Mouse (Mus musculus) brown adipose tissue, adult 24 weeks (tissue): ENCODE measurements around the gene Ninj1. TPM values are rescaled to one million over a fixed set of nuclear protein-coding genes. Genes with fewer than 3 reads are reported as not detected.
A peak's percentile ranks its signal among the peaks of the same experiment; 100 is the strongest.

ENCODE experiments used
- H3K27ac ChIP-seq: fragments of 200-500 bp; replicated peaks from 2 replicates; pipeline ENCODE4 v1.5.1; 2012; ENCODE audit warnings: low read depth, mild to moderate bottlenecking, low read length
- H3K4me1 ChIP-seq: fragments of 200-500 bp; 2 replicates; pipeline ENCODE4 v1.6.1; 2012; ENCODE audit warnings: low read length, mixed read lengths; ENCODE audit not compliant: control insufficient read depth, insufficient read depth, insufficient read length
- H3K4me3 ChIP-seq: fragments of 200-500 bp; 2 replicates; pipeline ENCODE4 v1.5.1; 2012; ENCODE audit warnings: low read depth, mild to moderate bottlenecking, low read length, moderate library complexity; ENCODE audit not compliant: insufficient read depth
- polyA plus RNA-seq: library from polyadenylated mRNA; stranded (reverse); fragments of >200 nt; gene quantifications from 2 replicates; pipeline ENCODE4 v1.2.4, GENCODE M21; 2012; ENCODE audit not compliant: missing spikeins, insufficient read depth, insufficient read length

The Ninj1 gene
- polyA plus RNA-seq, 1 experiment: 90.3 TPM

DNA sequence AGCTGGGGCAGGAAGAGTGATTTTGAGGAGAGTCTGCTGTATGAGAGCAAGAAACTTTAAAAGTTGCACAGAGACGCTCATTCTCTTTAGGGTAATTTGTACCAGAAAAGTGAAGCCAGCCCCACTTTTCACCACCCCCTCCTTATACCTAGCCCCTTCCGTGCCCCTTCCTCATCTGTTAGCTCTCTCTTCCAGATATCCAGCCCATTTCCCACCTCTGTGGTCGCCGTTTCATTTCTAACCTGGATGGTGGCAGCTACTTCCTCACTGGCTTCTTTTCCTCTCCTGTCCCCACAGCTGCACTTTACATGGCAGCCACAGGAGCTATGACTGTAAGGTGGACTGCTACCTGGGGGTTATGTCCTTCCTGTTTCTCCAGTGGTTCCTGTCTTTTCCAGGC, 32.1 kb downstream of the Ninj1 start:
- H3K27ac ChIP-seq: no peak overlapping the region
- H3K4me3 ChIP-seq: no peak overlapping the region

DNA sequence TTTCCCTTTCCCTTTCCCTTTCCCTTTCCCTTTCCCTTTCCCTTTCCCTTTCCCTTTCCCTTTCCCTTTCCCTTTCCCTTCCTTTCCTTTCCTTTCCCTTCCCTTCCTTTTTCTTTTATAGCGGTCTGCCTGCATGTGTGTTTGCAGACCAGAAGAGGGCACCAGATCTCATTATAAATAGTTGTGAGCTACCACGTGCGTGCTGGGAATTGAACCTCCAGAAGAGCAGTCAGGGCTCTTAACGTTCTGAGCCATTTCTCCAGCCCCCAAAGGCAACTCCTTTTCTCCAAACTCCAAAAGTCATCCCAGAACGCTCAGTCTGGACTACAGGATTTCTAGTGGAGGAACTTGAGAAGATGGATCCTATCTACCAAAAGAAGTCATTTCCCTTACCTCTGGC, 33.6 kb downstream of the Ninj1 start:
- no peak overlapping the region for H3K27ac ChIP-seq
- H3K4me1 ChIP-seq: no peaks in the 10 kb centered on the region; the same call in 1 of the 2 replicates
- H3K4me3 ChIP-seq: no peak overlapping the region

More for the DNA sequence above, 32.1 kb downstream of the Ninj1 start:
- peaks cover 5% of the 10 kb centered on the region for H3K4me1 ChIP-seq

DNA sequence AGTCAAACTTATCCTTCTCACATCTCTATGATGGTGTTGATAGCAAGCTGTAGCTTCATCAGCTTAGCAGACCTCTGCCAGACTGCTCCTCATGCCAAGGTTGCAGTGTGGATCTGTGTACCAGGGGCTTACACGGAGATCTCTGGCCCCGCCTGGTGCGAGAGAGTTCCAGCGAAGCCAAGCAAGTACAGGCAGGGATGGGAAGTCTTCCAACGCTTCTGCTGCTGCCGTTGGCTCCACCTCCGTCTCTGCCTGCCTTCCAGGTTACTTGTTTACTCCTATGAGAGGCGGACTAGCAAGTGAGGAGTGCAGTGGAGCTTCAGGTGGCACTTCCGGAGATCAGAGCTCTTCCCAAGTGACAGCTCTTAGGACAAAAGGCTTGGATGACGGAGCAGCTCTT, 37.0 kb downstream of the Ninj1 start:
- H3K4me1 ChIP-seq: no peaks in the 10 kb centered on the region
- H3K4me3 ChIP-seq: no peak overlapping the region
- no peak overlapping the region for H3K27ac ChIP-seq

DNA sequence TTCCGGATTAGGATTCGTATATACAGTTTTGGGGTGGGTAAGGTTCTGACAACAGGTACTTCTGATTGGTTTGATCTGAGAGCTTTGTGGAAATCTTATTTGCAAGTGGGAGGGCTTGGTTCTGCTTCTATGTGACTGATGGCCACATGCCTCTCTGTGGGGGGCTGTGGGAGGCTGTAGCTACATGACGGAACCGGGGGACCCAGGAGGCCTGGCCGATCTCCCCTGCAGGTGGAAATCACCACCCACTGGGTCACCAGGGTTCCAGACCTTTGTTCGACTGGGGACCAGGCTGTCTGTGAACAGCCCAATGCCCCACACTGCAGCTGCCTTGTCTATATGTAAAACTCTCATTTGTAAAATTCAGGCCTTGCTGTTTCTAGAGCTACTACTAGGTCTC, 37.4 kb downstream of the Ninj1 start:
- H3K4me3 ChIP-seq: no peak overlapping the region
- H3K27ac ChIP-seq: no peak overlapping the region
- H3K4me1 ChIP-seq: no peaks in the 10 kb centered on the region

DNA sequence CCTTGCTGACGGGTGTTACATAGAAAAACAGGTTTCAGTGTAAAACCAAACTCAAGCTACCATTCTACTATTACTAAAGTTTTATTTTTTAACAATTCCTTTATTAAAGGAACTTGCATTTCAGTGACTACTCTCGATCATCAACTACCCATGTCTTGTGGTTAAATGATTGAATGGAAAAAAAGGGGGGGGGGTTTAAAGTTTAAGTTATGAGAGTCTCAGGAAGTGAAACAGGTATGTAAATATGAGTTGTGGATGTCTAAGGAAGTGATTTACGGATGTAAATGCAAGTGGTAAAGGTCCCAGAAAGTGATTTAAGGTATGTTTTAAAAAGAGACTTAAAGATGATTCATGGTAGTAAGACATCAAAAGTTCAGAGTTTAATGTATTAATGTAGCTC, 37.9 kb downstream of the Ninj1 start:
- H3K4me1 ChIP-seq: no peaks in the 10 kb centered on the region
- H3K4me3 ChIP-seq: no peak overlapping the region
- no peak overlapping the region for H3K27ac ChIP-seq

DNA sequence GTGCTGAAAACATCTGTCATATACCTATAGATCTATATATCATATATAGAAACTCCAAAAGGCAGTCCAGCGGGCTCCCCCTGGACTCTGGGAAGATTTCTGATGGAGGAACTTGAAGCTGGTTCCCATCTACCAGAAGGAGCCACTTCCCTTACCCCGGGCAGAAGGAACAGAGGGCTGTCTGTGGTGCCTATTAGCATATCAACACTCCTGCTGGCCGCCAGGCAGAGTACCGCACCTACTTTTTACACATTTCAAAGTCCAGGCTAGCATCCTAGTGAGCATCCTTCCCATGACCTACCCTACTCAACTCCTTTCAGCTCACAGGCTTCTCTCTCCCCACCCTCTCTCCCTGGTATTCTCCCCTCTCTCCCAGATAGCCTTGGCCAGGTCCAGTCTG, 38.3 kb downstream of the Ninj1 start:
- no peaks in the 10 kb centered on the region for H3K4me1 ChIP-seq
- no peak overlapping the region for H3K4me3 ChIP-seq
- no peak overlapping the region for H3K27ac ChIP-seq

GRCm38 (mm10) chr13:49233792-49234572, 46.7 kb downstream of the Ninj1 start:
- H3K27ac ChIP-seq: no peak overlapping the region
- H3K4me1 ChIP-seq: no peaks in the 10 kb centered on the region
- no peak overlapping the region for H3K4me3 ChIP-seq

GRCm38 (mm10) chr13:49234711-49235110, 47.4 kb downstream of the Ninj1 start:
- H3K27ac ChIP-seq: no peak overlapping the region
- H3K4me3 ChIP-seq: no peak overlapping the region
- no peaks in the 10 kb centered on the region for H3K4me1 ChIP-seq

GRCm38 (mm10) chr13:49237617-49238016, 50.3 kb downstream of the Ninj1 start:
- Histone ChIP-seq H3K27ac (no peak overlapping the region), H3K4me3 (no peak overlapping the region), H3K4me1 (no peaks in the 10 kb centered on the region)

DNA sequence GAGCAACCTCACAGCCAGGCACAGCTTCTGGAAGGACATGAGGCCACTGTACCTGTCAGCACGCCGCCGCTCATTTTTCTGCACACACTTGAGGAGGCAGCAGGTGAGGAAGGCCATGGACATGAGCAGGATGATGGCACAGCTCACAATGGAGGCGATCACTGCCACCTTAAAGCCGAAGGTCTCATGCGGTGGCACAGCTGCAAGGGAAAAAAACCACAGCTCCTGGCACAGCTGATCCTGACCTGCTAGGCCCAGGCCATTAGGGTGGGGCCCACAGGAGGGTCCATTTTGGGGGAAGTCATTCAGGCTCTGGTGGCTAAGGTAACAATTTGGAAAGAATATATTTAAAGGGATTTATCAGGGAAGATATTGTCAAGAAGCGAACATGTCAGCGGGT, 51.5 kb downstream of the Ninj1 start:
- Histone ChIP-seq H3K27ac (no peak overlapping the region), H3K4me1 (no peaks in the 10 kb centered on the region), H3K4me3 (no peak overlapping the region)

DNA sequence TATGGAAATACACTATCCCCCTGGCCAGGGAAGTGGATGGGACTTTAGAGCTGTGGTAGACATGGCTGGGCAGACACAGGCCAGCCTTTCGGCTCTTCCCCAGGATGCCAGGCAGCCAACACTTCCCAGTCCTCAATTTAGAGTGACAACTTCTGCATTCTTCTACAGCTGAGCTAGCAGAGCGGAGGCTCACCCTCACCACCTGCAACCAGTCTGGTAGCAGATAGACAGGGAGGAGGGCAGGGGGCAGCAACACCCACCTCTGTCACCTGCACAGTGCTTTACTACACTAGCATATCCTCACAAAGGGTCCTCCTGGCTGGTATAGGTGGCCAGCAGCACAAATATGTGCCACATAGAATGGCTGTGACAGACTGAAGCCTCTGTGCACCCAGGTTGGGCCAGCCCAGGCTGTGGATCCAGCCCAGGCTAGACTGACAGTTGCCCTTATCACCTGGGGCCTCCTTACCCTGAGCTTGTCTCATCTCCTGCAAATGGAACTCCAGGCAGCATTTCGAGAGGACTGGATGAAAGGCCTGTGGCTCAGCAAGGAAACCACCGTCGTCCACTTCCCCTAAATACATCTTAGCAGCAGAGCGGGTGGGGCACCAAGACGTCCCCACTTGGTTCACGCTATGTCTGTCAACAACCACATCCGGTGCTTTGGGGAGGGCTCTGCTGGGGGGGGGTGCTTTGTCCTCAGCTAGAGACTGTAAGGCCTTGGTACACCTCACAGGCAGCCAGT, 55.2 kb downstream of the Ninj1 start:
- Histone ChIP-seq H3K27ac (peak overlapping the region; percentile 80), H3K4me3 (0 out of 2 replicates have a peak overlapping the region, but pooled peaks have one; percentile 5), H3K4me1 (no peaks in the 10 kb centered on the region)

DNA sequence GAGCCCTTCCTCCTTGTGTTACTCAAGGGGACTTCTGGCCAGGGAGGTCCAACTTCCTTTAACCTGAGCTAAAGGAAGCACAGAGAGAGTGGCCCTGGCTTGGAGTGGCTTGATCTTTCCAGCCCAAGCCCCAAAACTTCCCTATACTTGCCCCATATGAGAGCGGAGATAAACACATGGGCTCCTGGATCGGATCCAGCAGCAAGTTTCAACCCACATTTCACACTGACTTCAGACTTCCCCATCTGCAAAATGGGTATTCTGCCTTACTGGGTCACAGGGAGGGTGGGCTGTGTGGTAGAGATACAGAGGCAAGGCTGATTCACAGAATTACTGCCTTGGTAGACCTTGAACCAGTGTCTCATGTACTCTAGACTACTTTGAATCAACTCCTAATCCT, 56.2 kb downstream of the Ninj1 start:
- Histone ChIP-seq H3K4me3 (no peak overlapping the region), H3K4me1 (peaks cover 4% of the 10 kb centered on the region; the same call in 1 of the 2 replicates), H3K27ac (0 out of 2 replicates have a peak overlapping the region, but pooled peaks have one; percentile 28)

DNA sequence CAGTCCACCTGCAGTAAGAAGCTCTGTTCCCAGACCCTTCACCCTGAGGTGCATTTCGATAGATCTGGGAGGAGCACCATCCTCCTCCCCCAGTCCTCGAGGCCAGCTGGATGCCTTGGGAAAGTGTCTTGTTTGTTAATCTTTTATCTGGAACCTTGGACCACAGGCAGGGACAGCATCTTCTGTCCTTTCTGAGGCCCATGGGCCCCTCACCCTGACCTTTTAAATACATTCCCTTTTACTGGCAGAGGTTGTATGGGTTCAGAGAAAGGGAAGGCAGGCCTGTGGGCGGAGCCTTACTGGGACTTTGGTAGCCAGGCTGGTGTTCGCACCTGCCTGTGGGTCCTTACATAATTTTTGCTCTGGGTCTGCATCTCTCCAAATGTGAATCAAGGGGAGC, 58.0 kb downstream of the Ninj1 start:
- Histone ChIP-seq H3K4me3 (no peak overlapping the region), H3K4me1 (peaks cover 4% of the 10 kb centered on the region; the same call in 1 of the 2 replicates), H3K27ac (no peak overlapping the region)
